Mouse (Mus musculus) spleen, embryonic (tissue): ENCODE results near the gene Rpl27a.

Source experiments
- CTCF ChIA-PET: fragments of 350-600 bp; sonication (Branson Sonifier 250); formaldehyde crosslinking; loops from one replicate; lab custom pipeline; 2022; lab: Charles Lee

Gene Rpl27a

DNA sequence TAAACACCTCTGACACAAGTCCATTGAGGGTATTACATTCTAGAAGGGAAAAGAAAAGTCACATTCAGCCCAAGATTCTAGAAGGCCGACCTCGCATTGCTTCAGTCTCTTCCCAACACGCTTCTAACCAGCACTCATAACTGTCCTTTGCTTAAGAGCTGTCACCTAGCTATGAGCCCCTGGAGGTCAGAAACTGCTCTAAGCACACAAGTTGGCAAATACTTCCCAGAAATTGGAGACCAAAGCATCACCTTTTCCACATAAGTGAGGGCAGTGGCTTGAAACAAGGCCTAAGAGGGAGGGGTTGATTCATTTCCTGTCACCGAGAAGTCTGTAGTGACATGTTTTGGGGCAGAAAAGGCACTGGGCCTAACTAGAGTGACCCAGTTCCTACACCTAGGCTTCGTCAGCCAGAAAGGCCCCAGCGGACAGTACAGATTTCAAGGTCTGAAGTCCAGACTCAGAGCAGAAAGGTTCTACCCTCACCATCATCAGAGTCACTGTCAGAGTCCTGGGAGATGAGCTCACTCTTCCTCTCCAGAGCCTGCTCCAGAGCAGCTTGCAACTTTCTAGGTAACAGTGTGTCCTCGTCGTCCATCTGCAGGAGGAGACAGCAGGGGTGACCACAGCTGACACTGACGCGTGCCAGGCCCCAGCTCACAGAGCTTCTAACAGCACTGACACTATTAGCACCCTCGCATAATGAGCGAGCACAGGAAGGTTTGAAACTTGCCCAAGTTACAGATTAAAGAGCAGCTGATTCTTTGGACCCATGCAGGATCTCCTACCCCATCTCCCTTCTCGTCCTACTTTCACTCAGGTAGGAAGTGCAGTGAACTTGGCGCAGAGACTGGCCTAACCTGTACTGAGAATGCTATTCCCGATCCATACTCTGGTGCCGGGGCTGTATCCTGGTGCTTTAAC is 7.1 kb downstream of the Rpl27a start:
- CTCF ChIA-PET, result no interaction called here

DNA sequence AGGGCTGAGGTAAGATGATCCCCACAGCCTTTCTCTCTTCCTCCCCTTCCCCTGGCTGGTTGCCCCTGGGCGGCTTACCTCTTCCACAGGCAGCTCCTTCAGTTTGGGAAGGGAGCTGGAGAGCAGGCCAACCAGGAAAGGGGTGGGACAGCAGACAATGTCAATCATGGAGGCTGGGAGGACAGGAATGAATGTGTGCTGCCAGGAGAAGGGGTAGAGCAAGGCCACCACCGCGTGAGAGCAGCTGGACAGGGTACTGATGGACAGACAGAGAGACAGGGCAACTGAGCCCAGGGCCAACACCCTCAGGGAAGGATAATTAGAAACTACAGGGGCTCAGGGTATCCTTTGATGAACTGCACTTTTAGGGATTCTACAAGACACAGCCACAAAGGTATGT is 8.6 kb downstream of the Rpl27a start:
- CTCF ChIA-PET, result no interaction called here

DNA sequence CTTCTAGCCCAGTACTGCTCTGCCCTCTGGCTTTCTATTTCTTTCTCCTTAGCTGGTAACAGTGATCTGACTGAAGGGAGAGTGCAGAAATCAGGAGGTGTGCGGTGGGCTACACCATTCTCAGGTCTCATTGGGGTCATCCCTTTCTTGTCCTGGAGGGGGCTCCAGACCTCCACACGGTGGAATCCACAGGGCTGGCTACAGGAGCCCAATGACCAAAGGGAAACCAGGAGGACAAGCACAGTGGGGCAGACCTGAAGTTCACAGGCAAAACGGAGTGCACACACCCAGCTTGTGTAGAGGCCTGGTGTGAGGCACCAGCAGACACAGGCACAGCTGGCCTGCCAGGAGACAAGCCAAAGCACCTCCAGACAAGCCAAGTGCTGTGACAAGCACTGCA is 9.4 kb downstream of the Rpl27a start:
- CTCF ChIA-PET, result no interaction called here

GRCm38 (mm10) chr7:109529741-109530140 is 10.8 kb downstream of the Rpl27a start:
- CTCF ChIA-PET, result no interaction called here

- CTCF ChIA-PET, result no interaction called here
Observed at GRCm38 (mm10) chr7:109531501-109531900, 12.6 kb downstream of the Rpl27a start.

DNA sequence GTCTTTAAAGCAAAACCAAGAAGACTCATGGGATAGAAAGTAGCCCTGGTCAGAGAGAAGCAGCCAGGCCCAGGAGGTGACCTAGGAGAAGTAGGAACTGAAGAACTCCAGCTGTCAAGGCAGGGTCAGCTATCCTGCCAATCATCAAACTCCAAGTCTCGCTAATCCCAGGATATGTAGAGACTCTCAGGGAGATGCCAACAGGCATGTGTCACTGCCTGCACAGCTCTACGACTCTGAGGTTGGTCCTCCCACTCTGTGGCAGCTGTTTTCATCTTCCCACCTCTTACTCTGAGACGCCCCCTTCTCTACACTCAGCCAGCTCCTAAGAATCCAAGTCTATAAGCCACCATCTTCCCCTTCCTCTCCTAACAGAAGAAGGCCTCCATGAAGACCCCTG is 13.7 kb downstream of the Rpl27a start:
- CTCF ChIA-PET, result no interaction called here

DNA sequence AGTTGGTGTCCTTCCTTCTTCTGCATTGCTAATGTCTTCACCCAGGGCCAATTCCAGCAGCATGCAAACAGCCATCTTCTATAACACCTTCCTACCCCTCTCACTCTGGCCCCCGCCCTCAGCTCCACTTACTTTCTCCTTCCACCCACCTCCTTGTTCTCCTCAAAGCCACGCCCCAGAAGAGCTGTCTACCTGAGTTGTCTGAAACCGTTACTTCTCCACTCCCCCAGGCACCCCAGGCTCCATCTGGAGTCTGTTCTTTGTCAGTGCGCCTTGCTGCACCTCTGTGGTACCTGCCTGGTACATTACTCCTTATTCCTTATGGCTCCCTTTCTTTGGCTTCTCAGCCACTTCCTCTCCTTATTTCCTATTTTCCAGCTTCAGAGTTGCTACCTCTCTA is 14.2 kb downstream of the Rpl27a start:
- CTCF ChIA-PET, result interaction anchor here (0.7 kb wide), 1 partner anchor 199 kb away, joined by 5 read pairs; no protein-coding TSS in a partner anchor

GRCm38 (mm10) chr7:109533888-109534287 is 14.9 kb downstream of the Rpl27a start:
- CTCF ChIA-PET, result interaction anchor here (0.7 kb wide), 1 partner anchor 199 kb away, joined by 5 read pairs; no protein-coding TSS in a partner anchor

- CTCF ChIA-PET, result no interaction called here
Observed at GRCm38 (mm10) chr7:109534921-109535320, 16.0 kb downstream of the Rpl27a start.

DNA sequence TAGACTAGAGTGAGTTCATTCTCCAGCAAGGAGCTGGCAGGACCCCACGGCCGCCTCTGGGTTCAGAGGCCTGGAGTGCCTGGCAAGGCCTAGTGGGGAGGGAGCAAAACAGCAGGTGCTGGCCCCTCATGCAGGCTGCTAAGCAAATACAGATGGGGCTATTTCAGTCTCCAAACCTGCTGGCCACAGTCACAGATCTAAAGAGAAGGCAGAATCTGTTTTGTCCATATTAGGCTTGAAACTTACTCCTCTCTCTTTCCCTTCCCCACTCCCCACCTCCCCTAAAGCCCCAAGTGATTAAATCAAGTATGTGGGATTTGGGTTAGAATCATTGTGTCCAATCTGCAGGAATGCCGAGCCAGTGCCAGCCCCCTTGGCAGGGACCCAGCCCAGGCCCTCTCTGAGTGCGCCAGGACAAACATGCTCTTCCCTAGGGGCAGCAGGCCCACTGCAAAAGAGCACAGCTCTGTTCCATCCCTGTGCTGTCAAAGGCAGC is 17.6 kb downstream of the Rpl27a start:
- CTCF ChIA-PET, result no interaction called here

DNA sequence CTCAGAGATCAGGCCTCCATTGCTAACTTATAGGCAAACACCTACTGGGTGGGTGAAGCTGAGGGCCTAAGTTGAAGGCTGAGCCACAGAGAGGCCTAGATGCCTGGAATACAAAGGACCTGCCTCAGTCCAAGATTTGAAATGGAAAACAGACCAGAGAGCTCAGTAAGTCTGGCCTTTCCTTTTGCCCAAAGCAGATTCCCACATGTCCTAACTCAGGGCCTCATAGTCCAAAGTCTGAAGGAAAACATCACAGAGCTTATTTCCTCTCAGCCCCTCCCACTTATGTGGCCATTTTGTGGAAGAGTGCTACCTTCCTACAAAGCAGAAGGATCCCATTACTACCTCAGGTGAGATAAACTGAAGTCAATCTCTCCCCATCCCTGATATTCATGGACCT is 22.0 kb downstream of the Rpl27a start:
- CTCF ChIA-PET, result no interaction called here

GRCm38 (mm10) chr7:109541609-109542363 is 22.8 kb downstream of the Rpl27a start:
- CTCF ChIA-PET, result no interaction called here

DNA sequence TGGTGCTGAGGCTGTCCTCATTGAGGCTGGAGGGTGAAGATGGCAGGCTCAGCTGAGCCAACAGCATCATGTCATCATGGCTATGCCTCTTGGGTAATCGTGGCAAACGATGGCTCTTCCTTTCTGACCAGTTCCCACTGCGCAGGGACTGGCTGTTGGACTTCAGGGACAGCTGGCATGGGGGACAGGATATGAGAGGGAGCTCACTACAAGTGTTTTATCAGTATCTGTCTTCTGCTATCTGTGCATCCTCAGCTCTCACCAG is 23.3 kb downstream of the Rpl27a start:
- CTCF ChIA-PET, result no interaction called here

DNA sequence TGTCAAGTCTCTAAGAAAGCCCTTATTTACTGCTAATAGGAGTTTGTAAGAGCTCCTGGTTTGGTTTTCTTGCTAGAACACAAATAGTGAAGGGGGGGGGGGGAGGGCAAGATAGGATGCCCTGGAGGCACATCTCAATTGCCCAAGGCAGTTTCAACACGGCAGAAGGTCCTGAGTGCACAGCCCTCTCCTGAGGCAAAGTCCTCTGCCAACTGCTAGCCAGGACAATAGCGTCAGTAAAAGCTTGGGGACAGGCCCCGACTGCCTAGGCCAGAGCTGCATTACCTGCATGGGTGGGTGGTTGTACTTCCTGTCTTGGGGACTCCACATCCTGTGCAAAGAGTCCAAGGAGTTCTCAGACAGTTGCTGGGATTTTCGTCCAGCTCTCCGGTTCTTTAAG is 25.8 kb downstream of the Rpl27a start:
- CTCF ChIA-PET, result no interaction called here

DNA sequence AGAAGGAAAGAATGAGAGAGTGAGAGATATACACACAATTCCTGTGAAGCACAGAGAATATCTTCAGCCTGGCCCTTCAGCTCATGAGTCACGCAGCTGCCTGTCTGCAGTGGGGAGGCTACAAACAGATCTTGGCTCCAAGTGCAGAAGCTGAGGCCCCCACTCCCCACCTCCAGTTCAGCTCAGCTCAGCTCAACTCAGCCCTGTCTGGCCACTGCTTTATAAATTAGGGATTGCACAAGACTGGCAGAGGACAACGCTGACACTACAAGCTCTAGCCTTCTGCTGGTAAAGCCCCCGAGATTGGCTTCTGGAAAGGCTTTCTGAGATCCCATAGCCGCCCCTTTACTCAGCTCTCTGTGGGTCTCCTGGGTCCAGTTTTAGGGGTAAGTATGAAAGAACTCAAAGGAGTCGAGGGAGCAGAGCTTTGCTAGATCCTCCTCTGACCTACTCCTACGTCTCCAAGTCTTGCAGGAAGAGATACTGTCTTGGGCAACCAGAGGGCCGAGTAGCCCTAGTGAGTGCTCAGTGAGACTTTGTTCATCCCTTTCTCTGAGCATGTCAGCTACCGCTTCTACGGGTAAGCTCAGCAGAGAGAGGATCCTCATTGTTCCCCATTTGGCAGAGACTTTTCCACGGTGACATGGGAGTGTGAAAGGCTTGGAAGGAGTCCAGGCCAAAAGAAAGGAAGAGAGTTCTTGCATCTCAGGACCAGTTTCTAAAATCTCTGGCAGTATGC is 26.5 kb downstream of the Rpl27a start:
- CTCF ChIA-PET, result no interaction called here

- CTCF ChIA-PET, result no interaction called here
Observed at GRCm38 (mm10) chr7:109546186-109546585, 27.2 kb downstream of the Rpl27a start.

DNA sequence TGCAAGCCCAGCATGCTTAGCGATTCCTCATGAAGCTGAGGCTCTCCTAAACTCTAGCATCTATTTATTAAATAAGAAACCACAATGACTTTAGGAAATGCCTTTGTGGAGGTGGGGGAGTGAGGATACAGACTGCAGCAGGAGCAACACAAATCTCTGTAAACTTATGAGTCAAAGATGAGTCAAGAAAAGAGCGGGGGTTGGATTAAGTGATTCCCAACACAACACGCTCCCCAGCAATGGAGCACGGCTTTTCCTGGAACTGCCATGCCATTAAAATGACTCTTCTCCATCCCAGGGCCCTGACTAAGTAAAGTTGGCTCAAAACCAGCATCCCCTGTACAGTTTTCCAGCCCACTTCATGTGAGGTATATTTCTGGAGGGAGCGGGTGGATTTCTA is 27.8 kb downstream of the Rpl27a start:
- CTCF ChIA-PET, result no interaction called here

GRCm38 (mm10) chr7:109559536-109559935 is 40.6 kb downstream of the Rpl27a start:
- CTCF ChIA-PET, result no interaction called here

- CTCF ChIA-PET, result no interaction called here
Observed at GRCm38 (mm10) chr7:109561466-109562153, 42.7 kb downstream of the Rpl27a start.

DNA sequence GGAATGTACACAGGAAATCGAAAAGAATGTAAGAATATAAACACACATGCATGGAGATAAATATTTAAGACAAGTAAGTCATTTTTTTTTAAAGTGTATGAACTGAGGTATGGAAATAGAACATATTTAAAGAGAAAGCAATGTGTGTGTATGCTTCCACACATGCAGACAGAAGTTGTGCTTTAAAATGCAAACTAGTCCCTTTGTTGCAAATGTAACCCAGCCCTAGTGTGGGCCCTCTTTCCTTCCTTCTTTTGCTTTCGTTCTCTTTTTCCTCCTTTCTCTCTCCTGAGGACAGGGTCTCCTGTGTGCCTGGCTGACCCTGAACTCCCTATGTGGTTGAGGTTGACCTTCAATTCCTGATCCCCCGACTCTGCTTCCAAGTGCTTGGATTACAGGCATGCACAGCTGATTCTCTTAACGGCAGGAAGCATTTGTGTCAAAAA is 43.2 kb downstream of the Rpl27a start:
- CTCF ChIA-PET, result no interaction called here

- CTCF ChIA-PET, result no interaction called here
Observed at GRCm38 (mm10) chr7:109562676-109563075, 43.7 kb downstream of the Rpl27a start.
